Mouse (Mus musculus) v-Abl transformed pro-B cells (cell line): ENCODE data around the gene Ppfia1.

ENCODE experiments used
- in situ Hi-C, 2 experiments: fragments of 400-800 bp; cut with MboI; formaldehyde crosslinking; loops; one replicate each; pipeline ENCODE4 v1.15.1; 2025; ENCODE audit not compliant: unreplicated experiment in 2 of 2

Gene Ppfia1

DNA sequence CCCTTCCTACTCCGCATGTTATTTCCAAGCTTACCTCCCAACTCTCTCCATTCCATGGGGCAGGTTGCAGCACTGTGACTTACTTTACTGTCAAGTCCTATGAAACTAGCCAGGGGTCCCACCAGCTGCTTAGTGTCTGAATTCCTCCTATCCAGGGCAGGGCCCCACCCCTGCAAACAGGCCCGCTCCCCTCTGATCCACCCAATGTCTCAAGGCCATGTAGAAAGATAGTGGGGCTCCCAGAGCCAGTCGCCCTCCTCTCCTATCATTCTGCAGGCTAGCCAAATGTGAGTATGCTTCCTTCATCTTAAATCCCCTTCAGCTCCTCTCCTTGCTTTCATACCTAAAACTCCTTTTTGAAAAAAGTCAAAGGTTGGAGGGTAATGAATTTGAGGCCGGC, 44.4 kb downstream of the Ppfia1 start:
- in situ Hi-C loops: no loop called here

DNA sequence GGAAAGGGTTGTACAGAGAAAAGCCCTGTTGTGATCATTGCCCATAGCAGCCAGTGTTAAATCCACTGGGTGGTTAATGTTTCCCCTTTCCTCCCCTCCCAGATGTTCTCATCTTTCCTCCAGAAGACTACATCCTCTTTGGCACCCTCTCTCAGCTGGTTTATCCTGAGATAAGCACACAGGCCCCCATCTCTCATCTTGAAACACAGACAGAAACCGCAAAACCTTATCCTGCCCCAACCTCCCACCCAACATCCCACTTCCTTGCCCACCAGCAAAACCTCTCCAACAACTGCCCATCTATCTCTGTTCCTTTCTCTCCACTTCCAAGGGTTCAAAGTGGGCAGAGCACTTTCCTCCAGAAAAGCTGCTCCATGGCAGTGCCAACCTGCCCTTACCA, 46.7 kb downstream of the Ppfia1 start:
- in situ Hi-C loops: no loop called here

DNA sequence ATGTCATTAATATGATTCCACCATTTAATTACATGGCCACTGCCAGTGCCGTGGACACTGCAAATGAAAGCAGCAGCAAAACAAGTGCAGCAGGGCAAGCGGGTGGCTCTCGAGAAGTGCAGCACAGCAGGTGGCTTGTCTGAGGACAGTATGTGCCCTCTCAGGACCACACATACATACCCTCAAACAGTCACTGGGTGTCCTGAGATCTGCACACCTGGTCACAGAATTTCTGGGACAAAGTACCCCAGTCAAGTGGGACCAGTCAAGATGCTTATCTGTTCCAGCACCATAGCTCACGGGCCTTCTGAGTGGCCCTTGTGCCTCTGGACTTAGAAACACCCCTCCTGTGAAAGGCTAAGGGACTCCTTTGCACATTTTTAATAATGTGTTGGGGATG, 49.6 kb downstream of the Ppfia1 start:
- in situ Hi-C loops: no loop called here

DNA sequence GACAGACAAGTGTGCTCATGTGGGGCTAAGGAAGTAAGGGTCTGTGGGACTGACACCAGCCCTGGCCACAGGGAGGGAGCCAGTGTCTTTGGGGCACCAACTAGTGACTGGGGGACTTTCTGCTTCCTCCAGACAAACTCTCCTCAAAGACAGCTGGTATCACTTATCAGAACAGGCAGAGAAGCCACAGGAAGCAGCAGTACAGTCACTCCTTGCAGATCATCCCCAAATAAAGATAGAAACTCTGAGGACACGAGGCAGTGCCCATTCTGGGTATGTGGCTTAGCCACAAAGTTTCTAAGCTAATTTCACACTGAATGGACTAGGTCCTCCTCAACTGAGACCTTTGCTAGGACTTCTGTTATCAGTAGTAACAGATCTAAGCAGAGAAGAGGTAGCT, 60.6 kb downstream of the Ppfia1 start:
- in situ Hi-C loops: no loop called here

DNA sequence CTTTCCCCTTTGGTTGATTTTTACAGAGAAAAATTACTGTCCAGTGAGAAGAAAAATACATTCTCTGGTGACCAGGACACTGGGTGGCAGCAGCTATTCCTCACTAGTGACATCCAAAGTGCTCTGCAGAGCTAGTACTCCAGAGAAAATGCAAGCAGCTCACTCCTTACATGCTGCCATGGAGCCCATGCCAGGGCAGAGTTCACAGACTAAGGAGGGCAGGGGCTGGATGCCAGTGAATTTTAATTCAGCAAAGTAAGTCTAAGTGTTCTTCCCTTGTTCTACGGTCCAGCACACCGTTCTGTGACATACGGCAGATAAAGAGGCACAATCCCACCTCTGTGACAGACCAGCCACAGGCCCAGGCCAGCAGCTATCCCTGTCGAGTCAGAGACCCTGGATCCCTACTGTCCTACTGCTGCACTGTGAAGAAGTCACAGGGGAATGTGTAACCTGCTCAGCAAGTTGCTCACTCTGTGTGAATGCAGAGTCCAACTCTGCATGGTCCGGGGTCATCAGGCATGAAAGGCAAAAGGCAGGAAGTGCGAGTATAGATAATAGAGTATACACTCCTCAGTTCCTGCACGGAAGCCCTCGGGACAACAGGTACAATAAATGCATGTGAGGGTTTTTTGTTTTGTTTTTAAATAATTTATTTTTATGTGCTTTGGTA, 63.2 kb downstream of the Ppfia1 start:
- in situ Hi-C loops: no loop called here

DNA sequence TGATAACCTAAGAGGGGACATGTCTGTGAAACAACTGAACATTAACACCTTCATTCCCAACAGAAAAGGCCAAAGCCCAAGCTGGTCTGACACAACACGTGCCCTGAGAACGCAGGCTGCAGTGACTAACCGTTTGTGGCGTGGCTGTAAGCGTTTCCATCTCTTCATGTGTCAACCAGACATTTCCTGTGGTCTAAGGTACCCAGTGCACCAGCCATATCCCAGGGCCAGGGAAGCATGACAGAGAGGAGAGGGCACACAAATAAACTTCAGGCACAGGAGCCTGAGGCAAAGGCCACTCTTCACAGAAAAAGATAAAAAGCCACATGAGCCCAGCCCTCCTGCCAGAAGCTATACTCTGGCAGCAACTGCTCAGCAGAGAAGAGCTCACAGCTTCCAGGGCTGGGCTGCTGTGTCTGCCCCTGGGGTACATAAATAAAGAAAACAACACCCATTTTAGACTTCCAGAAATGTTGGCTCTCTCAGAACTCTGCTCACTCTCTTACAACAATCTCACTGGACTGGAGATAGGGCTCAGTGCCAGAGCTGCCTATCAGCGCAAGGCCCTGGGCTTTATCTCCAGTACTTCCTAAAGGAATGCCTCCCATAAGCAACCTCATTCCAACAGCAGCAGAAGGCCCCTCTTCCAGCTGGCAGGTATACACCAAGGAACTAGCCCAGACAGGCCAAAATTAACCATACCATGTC, 64.3 kb downstream of the Ppfia1 start:
- in situ Hi-C loops: no loop called here

DNA sequence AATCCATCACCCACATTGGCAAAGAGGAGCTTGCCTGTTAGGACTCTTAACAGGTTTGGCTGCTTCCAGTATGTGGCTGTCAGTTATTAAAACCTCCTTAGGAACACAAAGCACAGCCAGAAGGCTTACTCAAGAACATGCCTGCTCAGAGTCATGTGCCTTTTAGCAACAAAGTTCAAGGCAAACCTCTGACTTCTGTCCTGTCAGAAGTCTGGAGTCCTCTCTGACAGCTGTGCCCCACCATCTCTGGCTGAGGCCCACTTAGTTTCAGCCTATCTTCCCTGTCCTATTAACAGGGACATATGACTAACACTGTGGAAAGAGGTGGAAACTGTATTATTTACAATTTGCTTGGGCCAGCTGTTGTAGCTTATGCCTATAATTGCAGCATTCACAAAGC, 73.2 kb downstream of the Ppfia1 start:
- in situ Hi-C loops: no loop called here

- in situ Hi-C loops: no loop called here
Measured at GRCm38 (mm10) chr7:144479569-144479968, 74.0 kb downstream of the Ppfia1 start.

DNA sequence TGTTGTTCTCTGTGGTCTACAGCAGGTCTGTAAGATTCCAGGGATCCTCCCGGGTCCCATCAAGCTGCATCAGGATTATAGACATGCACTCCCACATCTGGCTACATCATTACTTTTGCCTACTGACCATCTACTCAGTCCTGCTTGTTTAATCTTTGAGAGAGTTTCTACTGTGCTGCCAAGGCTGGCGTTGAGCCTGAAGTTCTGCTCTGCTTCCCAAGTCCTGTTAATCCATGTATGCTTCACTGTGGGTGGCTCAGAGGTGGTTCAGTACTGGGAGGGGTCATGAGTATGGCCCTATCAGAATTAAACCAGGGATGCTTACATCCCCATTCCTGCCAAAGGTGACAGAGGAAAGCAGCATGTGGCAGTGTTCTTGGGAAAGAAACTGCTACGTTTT, 77.8 kb downstream of the Ppfia1 start:
- in situ Hi-C loops: no loop called here

DNA sequence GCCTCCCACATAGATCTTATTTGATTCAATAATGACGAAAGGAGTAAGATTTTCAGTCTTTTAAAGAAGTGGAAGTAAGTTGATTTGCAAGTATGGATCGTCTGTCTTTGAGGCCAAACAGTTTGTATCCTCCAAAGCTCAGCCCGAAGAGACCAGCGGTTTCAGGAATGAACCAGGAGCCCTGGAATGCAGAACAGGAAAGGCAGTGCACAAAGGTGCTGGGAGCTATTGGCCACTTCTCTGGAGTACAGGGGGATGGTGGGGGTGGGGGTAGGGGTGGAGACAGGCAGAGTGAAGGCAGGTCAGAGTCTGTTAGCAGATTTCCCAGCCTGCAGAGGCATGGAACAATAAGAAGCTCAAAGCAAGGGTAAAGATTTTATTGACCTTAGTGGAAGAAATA, 80.0 kb downstream of the Ppfia1 start:
- in situ Hi-C loops: no loop called here

DNA sequence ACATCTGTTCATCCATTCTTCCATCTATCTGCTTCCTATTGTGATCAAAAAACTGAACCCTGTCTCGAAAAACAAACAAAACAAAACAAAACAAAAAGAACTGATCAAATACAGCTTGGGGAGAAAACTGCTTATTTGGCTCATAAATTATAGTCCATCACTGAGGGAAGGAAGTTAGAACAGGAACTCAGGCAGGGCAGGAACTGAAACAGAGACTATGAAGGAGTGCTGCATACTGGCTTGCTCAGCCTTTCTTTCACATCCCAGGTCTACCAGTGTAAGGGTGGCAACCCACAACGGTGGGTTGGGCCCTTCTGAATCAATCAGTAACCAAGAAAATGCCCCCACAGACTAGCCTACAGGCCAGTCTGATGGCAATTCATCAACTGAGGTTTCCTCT, 82.4 kb downstream of the Ppfia1 start:
- in situ Hi-C loops: no loop called here

GRCm38 (mm10) chr7:144470545-144471059, 82.9 kb downstream of the Ppfia1 start, which contains the start of gene Cttn:
Gene Cttn, minus strand, starts transcription at chr7:144471009.
- in situ Hi-C loops: no loop called here

DNA sequence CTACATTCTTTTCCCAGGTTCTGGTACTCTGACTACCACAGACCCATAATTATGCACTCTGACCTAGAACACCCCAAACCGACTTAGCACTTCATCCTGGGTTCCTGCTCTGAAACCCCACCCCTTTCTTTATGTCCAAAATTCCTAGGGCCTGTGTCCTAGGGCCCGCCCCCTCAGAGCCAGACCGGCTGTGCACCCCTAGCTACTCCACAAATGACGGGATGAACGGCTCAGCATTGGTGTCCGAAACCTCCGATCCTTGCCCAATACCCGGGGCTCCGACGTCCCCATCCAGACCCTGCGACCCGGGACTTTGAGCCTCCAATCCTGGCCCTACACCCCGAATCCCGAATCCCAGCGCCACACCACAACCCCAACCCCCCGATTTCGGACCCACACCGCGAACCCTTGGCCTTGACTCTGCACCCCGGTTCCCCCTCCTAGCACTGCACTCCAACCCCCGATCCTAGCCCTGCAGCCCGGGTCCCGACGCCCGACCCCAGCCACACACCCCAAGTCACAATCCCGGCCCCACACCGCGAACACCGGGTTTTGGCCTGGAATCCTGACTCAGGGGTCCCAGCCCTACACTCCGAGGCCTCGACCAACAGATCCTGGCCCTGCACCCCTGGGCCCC, 83.5 kb downstream of the Ppfia1 start:
- in situ Hi-C loops: no loop called here

DNA sequence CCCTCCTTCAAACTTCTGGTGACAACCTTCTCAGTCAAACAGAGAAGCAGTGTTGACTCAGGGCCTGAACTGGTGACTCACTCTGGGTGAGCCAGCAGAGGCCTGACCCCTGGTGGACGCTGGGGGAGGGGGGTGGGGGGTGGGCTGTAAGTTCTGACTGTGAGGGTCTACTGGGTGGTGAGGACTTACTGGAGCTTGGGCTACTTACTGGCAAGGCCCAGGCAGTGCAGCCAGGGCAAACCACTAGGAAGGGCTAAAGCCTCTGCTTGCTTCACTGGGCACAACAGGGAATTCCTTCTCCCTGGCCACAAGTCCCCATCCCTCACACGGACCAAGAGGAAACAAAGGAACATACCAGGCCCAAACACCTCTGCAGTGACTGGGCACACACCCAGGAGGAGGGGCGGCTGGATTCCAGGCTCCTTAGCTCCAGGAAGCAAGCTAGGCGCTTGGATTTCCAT, 84.3 kb downstream of the Ppfia1 start:
- in situ Hi-C loops: no loop called here

GRCm38 (mm10) chr7:144468741-144469140, 84.8 kb downstream of the Ppfia1 start:
- in situ Hi-C loops: no loop called here

- in situ Hi-C loops: no loop called here
Measured at GRCm38 (mm10) chr7:144462577-144462976, 91.0 kb downstream of the Ppfia1 start.

- in situ Hi-C loops: no loop called here
Measured at GRCm38 (mm10) chr7:144461246-144461902, 92.2 kb downstream of the Ppfia1 start.

DNA sequence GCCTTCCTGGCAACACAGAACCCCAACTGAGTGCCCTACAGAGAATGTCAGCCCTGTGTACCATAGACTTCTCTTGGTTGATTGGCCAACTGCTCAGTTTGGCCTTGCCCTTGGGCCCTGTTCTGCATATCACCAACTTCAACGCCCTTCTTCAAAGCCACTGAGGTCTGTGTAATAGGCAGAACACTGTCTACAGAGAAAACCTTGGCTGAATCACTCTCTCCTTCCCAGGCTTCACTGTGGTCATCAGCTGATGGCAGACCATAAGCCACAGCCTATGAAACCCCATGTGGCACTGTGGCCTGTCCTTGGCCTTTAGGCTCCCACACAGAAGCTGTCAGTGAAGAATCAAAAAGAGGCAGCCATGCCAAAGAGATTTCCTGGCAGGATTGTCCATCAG, 94.6 kb downstream of the Ppfia1 start:
- in situ Hi-C loops: no loop called here

- in situ Hi-C loops: no loop called here
Measured at GRCm38 (mm10) chr7:144450661-144451060, 102.9 kb downstream of the Ppfia1 start.

- in situ Hi-C loops: loop anchor here (25.0 kb wide), 2 partner anchors 613 to 663 kb away; partner anchors contain the start of gene Mrgpre (in 1 of the 2)
Measured at GRCm38 (mm10) chr7:144449637-144450570, 103.6 kb downstream of the Ppfia1 start.
